Mouse (Mus musculus): ENCODE data around the gene Kazn.

GRCm38 (mm10) chr4:142121164-142121563, 118.0 kb downstream of the Kazn start:
- TF ChIP-seq CTCF (conservative IDR thresholded peaks at IDR 0.05 in 1 of 2, IDR thresholded peaks at IDR 0.05 in 1 of 2; ENCODE audit: low read depth in 2 of 2, low read length in 2 of 2) (no peak), CHD1 (IDR thresholded peaks at IDR 0.05; ENCODE audit: low read depth, low read length) (no peak), POLR2A (IDR thresholded peaks at IDR 0.05; ENCODE audit: low read depth, low read length) (no peak), GABPA (IDR thresholded peaks at IDR 0.05; ENCODE audit: insufficient replicate concordance, low read depth, low read length) (no peak), CHD2 (IDR thresholded peaks at IDR 0.05; ENCODE audit: low read length) (no peak), EP300 (IDR thresholded peaks at IDR 0.05; ENCODE audit: low read length) (no peak), RAD21 (IDR thresholded peaks at IDR 0.05; ENCODE audit: low read depth, low read length) (no peak), MEF2A (IDR thresholded peaks at IDR 0.05; ENCODE audit: borderline replicate concordance, low read depth, low read length) (no peak), NELFE (IDR thresholded peaks at IDR 0.05; ENCODE audit: low read depth, low read length) (no peak), TCF12 (IDR thresholded peaks at IDR 0.05; ENCODE audit: low read depth, low read length) (no peak), MAX (IDR thresholded peaks at IDR 0.05; ENCODE audit: low read length) (no peak)

All from CH12.LX (cell line).